Mouse (Mus musculus): ENCODE measurements around the gene Cst7.

Gene Cst7

DNA sequence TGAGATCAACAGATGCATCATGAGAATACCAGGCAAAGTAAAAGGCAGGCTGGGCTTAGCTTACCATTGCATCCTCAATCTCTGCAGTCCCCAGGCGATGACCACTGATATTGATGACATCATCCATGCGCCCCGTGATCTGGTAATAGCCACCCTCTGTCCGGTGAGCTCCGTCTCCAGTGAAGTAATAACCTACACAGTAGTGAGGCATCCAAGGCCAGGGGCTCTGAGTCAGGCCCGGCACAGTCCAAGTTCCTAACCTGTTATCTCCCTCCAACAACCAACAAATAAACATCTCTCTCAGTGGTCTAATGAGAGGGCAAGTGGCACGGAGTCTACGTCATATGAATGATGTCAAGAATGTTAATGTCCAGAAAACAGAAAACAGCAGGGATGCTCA is 54.7 kb downstream of the Cst7 start:
- no peak for DNase-seq (ENCODE audit: extremely low spot score, low read depth, low spot score)

DNA sequence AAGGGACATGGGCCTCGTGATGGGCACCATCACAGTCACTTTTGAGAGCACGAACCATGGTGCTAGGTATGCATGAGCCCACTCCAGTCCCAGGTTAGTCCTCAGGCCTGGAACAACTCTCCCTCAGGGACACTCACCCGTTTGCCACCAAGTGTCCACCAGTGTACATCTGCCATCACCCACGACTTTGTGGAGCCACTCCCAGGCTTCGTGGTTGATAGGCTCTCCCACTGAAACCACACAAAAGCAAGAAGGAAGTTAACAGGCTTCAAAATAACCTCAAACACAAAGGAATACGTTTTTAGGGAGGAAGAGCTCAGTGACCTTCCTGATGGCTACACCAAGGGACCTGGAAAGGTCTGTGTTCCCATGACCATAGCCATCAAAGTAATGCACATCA is 56.9 kb downstream of the Cst7 start:
- no peak for DNase-seq (ENCODE audit: extremely low spot score, low read depth, low spot score)
